In the genomic region with DNA sequence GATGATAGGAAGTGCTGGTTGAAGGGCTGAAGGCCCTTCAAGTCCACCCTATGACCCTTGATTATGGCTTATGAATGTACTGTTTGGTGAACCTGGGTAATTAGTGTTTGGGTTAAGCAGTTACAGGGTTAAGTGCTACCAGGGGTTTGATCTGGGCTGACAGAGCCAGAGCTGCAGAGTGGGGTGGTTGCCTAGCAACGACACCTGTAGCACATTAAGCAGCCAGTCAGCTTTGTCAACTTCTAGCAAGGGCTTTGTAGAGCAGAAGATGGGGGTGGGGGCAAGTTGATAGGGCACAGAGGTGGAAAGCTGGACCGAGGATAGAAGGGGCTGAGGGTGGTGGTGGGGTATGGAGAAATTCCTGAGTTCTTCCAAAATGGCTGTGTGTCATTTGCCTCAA, we compare ENCODE assay signal across 13 mouse cellular contexts.
DNase-seq lines count a peak whose midpoint lies in the region; ATAC-seq and TF ChIP-seq lines count a peak whose summit lies in the region.
"Had no signal": no experiment of that assay in that cellular context is flagged by ENCODE, and none has a peak within 500 bp of the region (broad histone marks: within the 10 kb centered on the region; RNA-seq: fewer than 3 reads in every experiment).

No protein-coding gene starts in this region.

- H3K9me3 ChIP-seq in kidney, embryonic 15.5 days (replicated peaks), result no peaks in the 10 kb centered on the region
- H3K9me3 ChIP-seq in forebrain, postnatal 0 days (ENCODE audit: low read length), result no peaks in the 10 kb centered on the region
- no peaks in the 10 kb centered on the region for H3K9me3 ChIP-seq in midbrain, embryonic 14.5 days (ENCODE audit: control insufficient read depth, low read length)
- H3K9me3 ChIP-seq: neural tube, embryonic 12.5 days had no signal

- peaks cover 12% of the 10 kb centered on the region for H3K4me1 ChIP-seq in kidney, embryonic 15.5 days
- peaks cover 19% of the 10 kb centered on the region for H3K4me1 ChIP-seq in forebrain, postnatal 0 days (ENCODE audit: insufficient read depth)
- H3K4me1 ChIP-seq in midbrain, embryonic 14.5 days (ENCODE audit: control insufficient read depth, insufficient read depth, low read length), result peaks cover 13% of the 10 kb centered on the region

- peak; percentile 79 for ATAC-seq in kidney, embryonic 15.5 days (replicated peaks; ENCODE audit: low FRiP score)
- peak; percentile 64 for ATAC-seq in forebrain, postnatal 0 days
- ATAC-seq in midbrain, embryonic 14.5 days (ENCODE audit: low FRiP score, low TSS enrichment), result no peak

- WGBS in kidney, embryonic 15.5 days, result 24% methylated on average over 2 of the region's 2 CpGs
- WGBS in forebrain, postnatal 0 days, result 24% methylated on average over 2 of the region's 2 CpGs
- WGBS in midbrain, embryonic 14.5 days, result 26% methylated on average over 2 of the region's 2 CpGs

- H3K9ac ChIP-seq in kidney, embryonic 15.5 days, result no peak overlapping the region
- H3K9ac ChIP-seq in forebrain, postnatal 0 days, result no peak overlapping the region
- no peak overlapping the region for H3K9ac ChIP-seq in midbrain, embryonic 14.5 days (replicated peaks; ENCODE audit: low read length)
- H3K9ac ChIP-seq: neural tube, embryonic 12.5 days had no signal

- H3K36me3 ChIP-seq in kidney, embryonic 15.5 days, result no peaks in the 10 kb centered on the region
- no peaks in the 10 kb centered on the region for H3K36me3 ChIP-seq in forebrain, postnatal 0 days (ENCODE audit: insufficient read depth)
- no peaks in the 10 kb centered on the region for H3K36me3 ChIP-seq in midbrain, embryonic 14.5 days (ENCODE audit: control insufficient read depth, insufficient read depth, low read length)
- H3K36me3 ChIP-seq: neural tube, embryonic 12.5 days had no signal

- no peak overlapping the region for H3K27ac ChIP-seq in kidney, embryonic 15.5 days
- H3K27ac ChIP-seq in forebrain, postnatal 0 days (ENCODE audit: low read depth, low read length), result no peak overlapping the region
- no peak overlapping the region for H3K27ac ChIP-seq in midbrain, embryonic 14.5 days (replicated peaks; ENCODE audit: low read depth, low read length)
- H3K27ac ChIP-seq: heart, adult 2 months; neural tube, embryonic 12.5 days had no signal

- no peak overlapping the region for H3K4me3 ChIP-seq in kidney, embryonic 15.5 days (replicated peaks)
- H3K4me3 ChIP-seq in forebrain, postnatal 0 days (ENCODE audit: low read depth, low read length), result no peak overlapping the region
- H3K4me3 ChIP-seq in midbrain, embryonic 14.5 days (replicated peaks; ENCODE audit: low read depth, low read length), result no peak overlapping the region
- H3K4me3 ChIP-seq: heart, adult 2 months; neural tube, embryonic 12.5 days had no signal

- 0 out of 2 replicates have a peak, but pooled peaks cover 4% of the 10 kb centered on the region for H3K27me3 ChIP-seq in kidney, embryonic 15.5 days
- no peaks in the 10 kb centered on the region; the same call in 1 of the 2 replicates for H3K27me3 ChIP-seq in forebrain, postnatal 0 days (ENCODE audit: insufficient read depth, low read length)
- no peaks in the 10 kb centered on the region for H3K27me3 ChIP-seq in midbrain, embryonic 14.5 days (ENCODE audit: control insufficient read depth, insufficient read depth, low read length)
- H3K27me3 ChIP-seq: neural tube, embryonic 12.5 days had no signal

- no peak overlapping the region for H3K4me2 ChIP-seq in kidney, embryonic 15.5 days
- H3K4me2 ChIP-seq in forebrain, postnatal 0 days (ENCODE audit: low read depth), result no peak overlapping the region
- H3K4me2 ChIP-seq in midbrain, embryonic 14.5 days (ENCODE audit: low read length), result no peak overlapping the region
- H3K4me2 ChIP-seq: neural tube, embryonic 12.5 days had no signal

- no peak for TF ChIP-seq CTCF in brain, embryonic 14.5 days (IDR thresholded peaks at IDR 0.05; ENCODE audit: borderline replicate concordance, extremely low read depth, insufficient read depth, insufficient read length)
- no peak for TF ChIP-seq CTCF in forebrain, postnatal 0 days (IDR thresholded peaks at IDR 0.05; ENCODE audit: low read depth)

- DNase-seq in kidney, adult 11 months, result no peak
- peak; percentile 78 for DNase-seq in brain, embryonic 14.5 days (ENCODE audit: low read depth)
- peak; percentile 57 for DNase-seq in forebrain, postnatal 0 days
- peak; percentile 75 for DNase-seq in midbrain, embryonic 14.5 days
- DNase-seq in cerebellum, adult 18-20 months, result no peak
- no peak for DNase-seq in adrenal gland, postnatal 10 days
- no peak for DNase-seq in left cerebral cortex, adult 9 months (ENCODE audit: low spot score in 2 of 2)
- DNase-seq: cerebellum, postnatal 25 days; heart, adult 2 months; lung, adult 2 months; right cerebral cortex, postnatal 25 days had no signal

- TF ChIP-seq POLR2A in brain, embryonic 14.5 days (IDR thresholded peaks at IDR 0.05; ENCODE audit: borderline replicate concordance, extremely low read depth, insufficient read depth, insufficient read length, poor library complexity, severe bottlenecking), result no peak

Comparison
In these comparisons a context has a peak if more than half of its experiments do, and no peak if none do; other contexts are left out.
1. DNase-seq: peak in brain, embryonic 14.5 days (single experiment), forebrain, postnatal 0 days (single experiment) and midbrain, embryonic 14.5 days (single experiment); none in kidney, adult 11 months (single experiment), cerebellum, adult 18-20 months (0 of 2), adrenal gland, postnatal 10 days (single experiment) and left cerebral cortex, adult 9 months (0 of 2).